Mouse (Mus musculus): ENCODE results near the gene Pcbp1.

- no peak for TF ChIP-seq CTCF (IDR thresholded peaks at IDR 0.05 in 2 of 3, conservative IDR thresholded peaks at IDR 0.05 in 1 of 3; ENCODE audit: control insufficient read depth in 1 of 3, insufficient read depth in 1 of 3, low read depth in 2 of 3, low read length in 3 of 3, poor library complexity in 1 of 3, severe bottlenecking in 1 of 3)
- no peak for TF ChIP-seq MAZ (IDR thresholded peaks at IDR 0.05; ENCODE audit: low read depth, low read length)
- no peak for TF ChIP-seq GATA1 (IDR thresholded peaks at IDR 0.05; ENCODE audit: low read depth, low read length)
- TF ChIP-seq POLR2AphosphoS2 (IDR thresholded peaks at IDR 0.05; ENCODE audit: low read length), result no peak
- TF ChIP-seq MAX (IDR thresholded peaks at IDR 0.05; ENCODE audit: low read length), result no peak
- no peak for TF ChIP-seq POLR2A (IDR thresholded peaks at IDR 0.05; ENCODE audit: control insufficient read depth in 1 of 2, insufficient read depth in 1 of 2, low read depth in 1 of 2, low read length in 2 of 2, poor library complexity in 1 of 2)
- no peak for TF ChIP-seq GABPA (IDR thresholded peaks at IDR 0.05; ENCODE audit: low read depth, low read length)
- peak; percentile 89 for TF ChIP-seq BHLHE40 (IDR thresholded peaks at IDR 0.05; ENCODE audit: borderline replicate concordance, low read depth, low read length)
Observed at GRCm38 (mm10) chr6:86570830-86571229, 44.7 kb upstream of the Pcbp1 start.
